Mouse (Mus musculus) CD4-positive naive resting alpha-beta T cell, adult 57 days (primary cell): ENCODE data around the gene Gdpd5. TPM values are rescaled to one million over a fixed set of nuclear protein-coding genes. Genes with fewer than 3 reads are reported as not detected.

Experiments used
- total RNA-seq: library from RNA; stranded (reverse); gene quantifications from one replicate; pipeline ENCODE4 v1.2.4, GENCODE M21; 2023

Gene Gdpd5
- total RNA-seq: 6.4 TPM

GRCm38 (mm10) chr7:99381214-99382087 lies at the start of gene Gdpd5:
Gdpd5 (plus strand) TSS chr7:99381414.

DNA sequence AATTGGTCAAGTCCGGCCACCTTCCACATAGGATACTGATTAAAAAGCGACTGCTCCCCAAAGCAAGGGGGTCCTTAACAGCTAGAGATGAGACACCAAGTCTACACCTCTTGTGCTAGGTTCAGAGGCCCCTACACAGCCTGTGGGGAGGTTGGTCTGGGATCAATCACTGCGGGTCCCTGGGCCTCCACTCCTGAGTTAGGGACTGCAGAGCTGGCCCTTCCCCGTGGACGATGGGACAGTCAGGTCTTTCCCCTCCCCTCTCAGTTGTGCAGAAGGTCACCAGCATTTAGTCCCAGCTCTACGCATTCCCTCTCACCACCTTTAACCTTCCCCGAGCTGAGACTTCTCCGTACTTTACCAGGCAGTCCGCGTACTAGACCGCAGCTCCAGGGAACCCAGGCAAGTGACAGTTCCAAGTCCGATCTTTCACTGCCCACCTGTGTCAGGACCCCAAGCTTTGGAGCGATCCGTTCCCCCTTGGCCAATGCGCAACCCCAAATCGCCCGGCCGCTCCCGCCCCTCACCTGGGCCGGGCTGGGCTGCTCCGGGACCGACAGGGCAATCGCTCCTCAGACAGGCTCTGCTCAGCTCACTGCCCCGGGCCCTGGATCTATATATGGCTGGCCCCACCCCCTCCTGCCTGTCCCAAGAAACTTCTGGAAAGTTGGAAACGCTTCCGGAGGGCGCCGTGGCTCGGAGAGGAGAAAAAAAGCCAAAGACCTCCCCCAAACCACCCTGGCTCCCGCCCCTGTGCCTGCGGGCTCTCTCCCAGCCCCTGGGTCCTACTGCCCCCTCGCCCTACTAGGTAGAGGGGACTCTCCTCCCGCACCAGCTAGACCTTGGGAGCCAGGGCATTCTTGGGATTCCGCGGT lies 28.5 kb upstream of the Gdpd5 start, which contains the start of gene Serpinh1:
TSS of gene Serpinh1 (minus strand) at position 714 of the 875 bp plus-strand sequence.

GRCm38 (mm10) chr7:99465811-99466210 lies 84.6 kb downstream of the Gdpd5 start, which contains the start of gene Klhl35:
Klhl35 (plus strand) TSS chr7:99466004.

GRCm38 (mm10) chr7:99483271-99483923 lies 102.2 kb downstream of the Gdpd5 start, which contains the start of gene Rps3:
Rps3 (minus strand) TSS chr7:99483738.

Other genes with a start within 250 kb of the Gdpd5 start
- gene Uvrag, start 240.3 kb upstream of the Gdpd5 start, total RNA-seq: 92.3 TPM
- 2.7 TPM for gene Dgat2, start 198.7 kb upstream of the Gdpd5 start, total RNA-seq
- not detected for gene Mogat2, start 142.8 kb upstream of the Gdpd5 start, total RNA-seq
- 0.89 TPM for gene Map6, start 114.0 kb upstream of the Gdpd5 start, total RNA-seq
- gene Serpinh1, start 28.2 kb upstream of the Gdpd5 start, total RNA-seq: 5.0 TPM
- 0.68 TPM for gene Klhl35, start 84.6 kb downstream of the Gdpd5 start, total RNA-seq
- 1,620 TPM for gene Rps3, start 102.3 kb downstream of the Gdpd5 start, total RNA-seq
- gene Arrb1, start 154.1 kb downstream of the Gdpd5 start, total RNA-seq: 90.6 TPM
- 3.8 TPM for gene Tpbgl, start 245.7 kb downstream of the Gdpd5 start, total RNA-seq